Mouse (Mus musculus): Measurements from ENCODE around the gene Sirt4.

Gene Sirt4

DNA sequence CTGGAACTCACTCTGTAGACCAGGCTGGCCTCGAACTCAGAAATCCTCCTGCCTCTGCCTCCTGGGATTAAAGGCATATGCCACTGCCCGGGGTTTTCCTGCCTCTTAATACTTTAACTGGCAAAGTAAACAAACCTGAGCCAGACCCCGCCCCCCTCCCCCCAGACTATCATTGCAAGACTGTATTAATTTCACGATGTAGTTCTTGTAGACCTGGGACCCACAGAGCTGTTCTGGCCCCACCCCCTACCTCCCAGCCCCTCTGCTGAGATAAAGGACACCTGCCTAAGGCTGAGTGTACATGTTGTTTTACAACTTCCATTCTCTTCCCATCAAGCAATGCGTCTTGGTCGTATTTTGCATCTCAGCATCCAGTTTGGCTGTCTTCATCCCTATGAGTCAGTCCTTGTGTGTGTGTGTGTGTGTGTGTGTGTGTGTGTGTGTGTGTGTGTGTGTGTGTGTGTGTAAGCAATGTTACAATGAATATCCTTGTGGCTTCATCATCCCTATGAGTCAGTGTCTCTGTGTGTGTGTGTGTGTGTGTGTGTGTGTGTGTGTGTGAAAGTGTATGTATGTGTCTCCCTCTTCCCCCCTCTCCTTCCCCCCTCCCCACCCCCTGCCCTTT, 8.3 kb upstream of the Sirt4 start:
- DNase-seq (ENCODE audit: extremely low spot score, low read depth, low spot score) = no peak

DNA sequence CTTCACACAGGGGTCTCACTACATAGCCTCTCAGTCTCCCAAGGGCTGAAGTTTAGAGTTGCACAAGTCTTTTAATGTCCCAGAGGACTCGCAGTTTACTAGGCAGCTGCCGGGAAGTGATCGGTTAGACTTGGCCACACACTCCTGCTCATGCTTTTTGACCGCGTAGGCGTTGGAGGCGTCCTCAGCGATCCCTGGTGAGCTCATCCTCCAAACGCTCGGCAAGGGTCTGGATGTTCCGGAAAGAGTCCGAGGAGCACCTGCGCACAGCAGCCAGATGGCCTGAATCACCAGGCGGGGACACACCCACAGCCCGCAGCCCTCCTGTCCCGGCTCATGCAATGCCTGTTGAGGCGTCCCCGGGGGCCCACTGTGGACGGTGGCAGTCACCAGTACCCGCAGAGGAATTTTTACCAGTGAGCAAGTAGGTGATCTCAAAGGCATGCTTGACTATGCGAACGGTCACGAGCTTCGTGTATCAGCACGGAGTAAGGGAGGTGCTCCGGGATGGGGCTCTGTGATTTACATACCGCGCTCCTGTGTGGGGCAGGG, 7.3 kb upstream of the Sirt4 start:
- no peak for DNase-seq (ENCODE audit: extremely low spot score, low read depth, low spot score)

DNA sequence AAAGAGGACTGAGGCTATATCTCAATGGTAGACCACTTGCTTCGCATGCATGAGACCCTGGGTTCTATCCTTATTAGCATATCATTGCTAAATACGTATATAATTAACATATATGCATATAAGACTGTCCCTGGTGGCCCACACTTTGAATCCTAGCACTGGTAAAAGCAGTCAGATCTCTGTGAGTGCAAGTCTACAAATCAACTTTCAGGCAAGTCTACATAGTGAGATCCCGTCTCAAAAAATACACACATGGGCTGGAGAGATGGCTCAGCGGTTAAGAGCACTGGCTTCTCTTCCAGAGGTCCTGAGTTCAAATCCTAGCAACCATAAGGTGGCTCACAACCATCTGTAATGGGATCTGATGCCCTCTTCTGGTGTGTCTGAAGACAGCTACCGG, 6.6 kb upstream of the Sirt4 start:
- DNase-seq (ENCODE audit: extremely low spot score, low read depth, low spot score) = no peak

DNA sequence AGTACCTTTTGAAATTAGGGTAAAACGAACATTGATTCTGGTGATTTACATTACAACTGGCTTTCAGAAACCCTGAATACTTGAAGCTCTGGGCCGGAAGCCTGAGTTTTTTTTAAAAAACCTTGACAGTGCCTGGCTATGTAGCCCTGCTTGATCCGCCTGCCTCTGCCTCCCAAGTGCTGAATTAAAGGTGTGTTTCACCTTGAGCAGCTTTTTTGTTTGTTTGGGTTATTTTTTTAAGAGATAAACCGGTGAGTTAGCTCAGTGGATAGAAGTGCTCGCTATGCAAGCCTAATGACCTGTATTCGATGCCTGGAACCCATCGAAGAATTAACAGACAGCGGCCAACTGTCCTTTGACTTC, 6.1 kb upstream of the Sirt4 start:
- DNase-seq (ENCODE audit: extremely low spot score, low read depth, low spot score) = no peak

DNA sequence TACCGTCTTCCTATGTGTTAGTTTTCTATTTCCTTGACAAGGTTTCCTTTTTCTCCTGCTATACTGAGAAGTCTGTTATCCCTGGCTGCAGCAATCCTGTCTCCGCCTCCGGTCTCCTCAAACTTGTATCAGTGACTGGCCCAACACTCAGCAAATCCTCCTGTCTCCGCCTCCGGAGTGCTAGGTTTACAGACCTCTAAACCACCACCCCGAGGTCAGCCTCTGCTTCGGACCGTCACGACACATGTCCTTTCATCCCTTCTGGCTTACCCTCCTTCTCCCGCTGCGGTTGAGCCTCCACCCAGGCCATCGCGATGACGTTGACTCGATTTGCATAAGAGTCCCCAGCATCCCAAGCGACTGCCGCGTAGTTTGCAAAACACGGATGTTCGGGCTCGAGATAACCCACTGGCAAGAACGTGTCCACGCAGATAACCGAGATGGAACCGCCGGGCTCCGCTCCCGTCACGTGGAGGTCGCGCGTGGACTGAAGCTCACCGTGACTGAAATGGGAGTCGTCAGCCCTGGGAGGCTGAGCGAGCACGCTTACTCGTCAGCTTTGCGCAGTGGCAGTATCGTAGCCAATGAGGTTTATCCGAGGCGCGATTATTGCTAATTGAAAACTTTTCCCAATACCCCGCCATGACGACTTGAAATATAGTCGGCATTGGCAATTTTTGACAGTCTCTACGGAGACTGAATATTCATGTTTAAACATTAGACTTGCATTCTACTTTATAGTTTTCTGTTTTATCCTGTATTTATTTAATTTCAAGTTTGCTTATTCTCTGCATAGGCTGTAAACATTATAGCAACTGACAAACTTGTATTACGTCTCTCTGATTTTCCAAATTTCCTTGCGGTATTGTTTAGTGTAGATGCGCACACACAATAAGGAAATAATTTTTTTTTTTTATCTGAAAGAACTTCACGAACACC, 5.4 kb upstream of the Sirt4 start:
- peak; percentile 91 for DNase-seq (ENCODE audit: extremely low spot score, low read depth, low spot score)

DNA sequence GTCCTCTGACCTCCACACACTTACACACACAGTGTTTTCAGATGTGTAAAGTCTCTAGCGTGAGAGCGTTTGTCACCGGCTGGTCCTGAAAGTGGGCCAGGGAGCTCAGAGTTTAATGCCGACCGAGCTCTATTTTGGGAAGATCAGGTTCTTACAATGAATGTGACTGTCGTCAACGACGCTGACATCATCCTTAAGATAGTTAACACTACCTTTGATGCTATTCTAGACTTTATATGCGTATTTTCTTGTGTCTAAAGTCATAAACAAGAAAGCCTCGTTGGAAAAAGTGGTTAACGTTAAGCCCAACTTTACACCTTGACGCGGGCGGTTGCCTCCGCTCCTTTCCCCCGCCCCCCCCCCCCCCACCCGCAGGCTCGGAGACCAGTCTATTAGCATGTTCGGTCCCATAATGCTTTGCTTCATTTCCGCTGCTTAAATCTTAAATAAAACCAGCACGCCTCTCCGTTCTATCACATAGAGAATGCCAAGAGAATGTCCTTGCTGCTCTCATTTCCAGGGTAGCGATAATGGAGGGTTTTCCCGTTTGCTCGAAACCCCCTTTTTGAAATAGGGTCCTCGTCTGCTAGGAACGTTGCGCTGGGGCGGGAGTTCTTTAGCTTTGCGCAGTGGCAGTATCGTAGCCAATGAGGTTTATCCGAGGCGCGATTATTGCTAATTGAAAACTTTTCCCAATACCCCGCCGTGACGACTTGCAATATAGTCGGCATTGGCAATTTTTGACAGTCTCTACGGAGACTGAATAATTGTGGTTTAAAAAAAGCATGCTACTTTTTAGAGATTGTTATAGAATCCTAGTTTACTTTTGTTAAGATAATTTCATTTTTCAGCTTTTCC, 4.5 kb upstream of the Sirt4 start:
- DNase-seq (ENCODE audit: extremely low spot score, low read depth, low spot score) = peak; percentile 86

DNA sequence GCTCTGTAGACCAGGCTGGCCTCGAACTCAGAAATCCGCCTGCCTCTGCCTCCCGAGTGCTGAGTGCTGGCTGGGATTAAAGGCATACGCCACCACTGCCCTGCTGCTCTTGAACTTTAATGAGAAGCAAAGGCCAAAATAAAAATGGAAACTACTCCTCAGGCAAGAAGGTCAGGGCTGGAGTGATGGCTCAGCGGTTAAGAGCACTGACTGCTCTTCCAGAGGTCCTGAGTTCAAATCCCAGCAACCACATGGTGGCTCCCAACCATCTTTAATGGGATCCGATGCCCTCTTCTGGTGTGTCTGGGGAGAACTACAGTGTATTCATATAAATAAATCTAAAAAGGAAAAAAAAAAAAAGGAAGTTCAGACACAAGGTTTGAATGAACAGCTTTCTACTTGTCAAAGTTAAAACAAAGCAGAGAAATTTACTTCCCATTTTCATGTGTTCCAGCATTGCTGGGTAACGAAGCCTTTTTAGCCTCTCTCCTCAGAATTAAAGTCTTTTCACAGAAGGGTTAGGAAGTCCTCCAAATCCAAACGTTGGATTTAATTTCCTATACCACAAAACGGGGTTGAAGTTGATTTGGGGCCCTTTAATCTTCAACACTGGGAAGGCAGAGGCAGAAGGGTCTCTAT, 3.5 kb upstream of the Sirt4 start:
- DNase-seq (ENCODE audit: extremely low spot score, low read depth, low spot score) = no peak

DNA sequence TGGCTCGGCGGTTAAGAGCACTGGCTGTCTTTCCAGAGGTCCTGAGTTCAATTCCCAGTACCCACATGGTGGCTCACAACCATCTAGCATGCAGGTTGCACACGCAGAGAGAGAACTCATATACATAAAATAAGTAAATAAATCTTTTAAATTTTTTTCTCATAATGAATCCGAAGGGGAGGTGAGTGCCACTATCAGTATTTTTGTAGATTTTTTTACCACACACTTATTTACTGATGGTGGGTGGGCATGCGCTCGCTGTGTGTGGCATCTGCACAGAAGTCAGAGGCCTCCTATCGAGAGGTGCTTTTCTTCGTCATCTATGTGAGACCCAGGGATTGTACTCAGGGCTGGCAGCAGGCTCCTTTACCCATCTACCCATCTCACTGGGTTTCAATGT, 2.8 kb upstream of the Sirt4 start:
- no peak for DNase-seq (ENCODE audit: extremely low spot score, low read depth, low spot score)

DNA sequence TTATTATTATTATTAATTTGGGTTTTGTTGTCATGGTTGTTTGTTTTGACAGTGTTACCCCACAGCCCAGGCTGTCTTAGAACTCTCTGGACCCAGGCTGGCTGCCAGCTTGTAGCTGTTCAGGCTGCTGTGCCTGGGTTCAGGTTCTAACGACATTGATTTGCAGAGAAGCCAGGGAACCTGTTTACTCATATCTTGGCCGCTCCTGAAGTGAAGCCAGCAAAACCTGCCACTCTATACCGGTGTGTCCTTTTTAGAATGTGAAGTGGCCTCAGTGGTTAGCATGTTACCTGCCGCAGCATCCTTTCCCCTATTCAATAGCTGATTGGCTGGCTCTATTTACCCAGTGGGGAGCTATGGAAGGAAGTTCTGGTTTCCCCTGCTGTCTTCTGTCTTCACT, 2.2 kb upstream of the Sirt4 start:
- no peak for DNase-seq (ENCODE audit: extremely low spot score, low read depth, low spot score)

DNA sequence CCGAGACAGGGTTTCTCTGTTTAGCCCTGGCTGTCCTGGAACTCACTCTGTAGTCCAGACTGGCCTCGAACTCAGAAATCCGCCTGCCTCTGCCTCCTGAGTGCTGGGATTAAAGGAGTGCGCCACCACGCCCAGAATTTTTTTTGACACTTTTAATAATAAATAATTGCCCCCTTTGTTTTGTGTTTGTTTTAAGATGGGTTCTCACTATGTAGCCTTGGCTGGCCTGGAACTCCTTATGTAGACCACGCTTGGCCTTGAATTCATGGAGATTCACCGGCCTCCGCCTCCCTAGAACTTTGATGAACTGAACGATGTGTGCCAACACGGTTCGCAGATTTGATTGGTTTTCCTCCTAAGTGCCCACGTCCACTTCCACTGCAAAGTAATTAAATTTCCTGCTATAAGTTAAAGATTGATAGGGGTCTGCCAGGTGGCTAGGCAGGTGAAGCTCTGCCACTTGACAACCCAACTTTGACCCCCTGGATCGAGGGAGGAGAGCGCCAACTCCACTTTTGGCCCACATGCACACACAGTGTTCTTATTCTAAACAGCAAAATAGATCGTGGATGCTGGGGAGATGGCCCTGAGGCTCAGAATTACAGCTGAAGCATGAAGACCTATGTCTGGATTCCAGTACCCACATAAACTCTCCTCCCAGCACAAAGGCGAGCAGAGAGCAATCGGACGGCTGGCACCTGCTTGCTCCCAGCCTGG, 1.1 kb upstream of the Sirt4 start:
- no peak for DNase-seq (ENCODE audit: extremely low spot score, low read depth, low spot score)

DNA sequence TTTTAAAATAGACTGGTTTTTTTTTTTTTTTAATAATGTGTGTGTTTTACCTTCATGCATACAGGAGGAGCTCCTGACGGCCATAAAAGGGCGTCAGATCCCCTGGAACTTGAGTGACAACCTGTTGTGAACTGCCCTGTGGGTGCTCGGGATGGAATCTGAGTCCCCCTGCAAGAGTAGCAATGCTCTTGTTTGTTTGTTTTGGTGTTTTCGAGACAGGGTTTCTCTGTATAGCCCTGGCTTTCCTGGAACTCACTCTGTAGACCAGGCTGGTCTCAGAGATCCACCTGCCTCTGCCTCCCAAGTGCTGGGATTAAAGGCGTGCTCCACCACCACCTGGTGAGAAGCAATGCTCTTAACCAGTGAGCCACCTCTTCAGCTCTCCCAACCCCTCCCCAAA, 471 bp upstream of the Sirt4 start:
- no peak for DNase-seq (ENCODE audit: extremely low spot score, low read depth, low spot score)

DNA sequence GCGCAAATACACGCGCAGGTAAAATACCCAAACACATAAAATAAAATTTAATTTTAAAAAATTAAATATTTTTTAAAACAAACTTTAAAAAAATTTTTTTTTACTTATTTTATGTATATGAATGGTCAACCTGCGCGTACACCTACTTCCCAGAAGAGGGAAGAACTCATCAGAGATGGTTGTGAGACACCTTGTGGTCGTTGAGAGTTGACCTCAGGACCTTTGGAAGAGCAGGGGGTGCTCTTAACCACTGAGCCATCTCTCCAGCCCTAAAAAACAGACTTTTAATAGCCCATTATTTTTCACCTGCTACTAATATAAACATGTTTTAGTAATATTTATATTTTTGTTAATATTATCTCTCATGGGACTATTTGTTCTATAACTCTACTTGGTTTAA, 1.1 kb downstream of the Sirt4 start:
- DNase-seq (ENCODE audit: extremely low spot score, low read depth, low spot score) = no peak

DNA sequence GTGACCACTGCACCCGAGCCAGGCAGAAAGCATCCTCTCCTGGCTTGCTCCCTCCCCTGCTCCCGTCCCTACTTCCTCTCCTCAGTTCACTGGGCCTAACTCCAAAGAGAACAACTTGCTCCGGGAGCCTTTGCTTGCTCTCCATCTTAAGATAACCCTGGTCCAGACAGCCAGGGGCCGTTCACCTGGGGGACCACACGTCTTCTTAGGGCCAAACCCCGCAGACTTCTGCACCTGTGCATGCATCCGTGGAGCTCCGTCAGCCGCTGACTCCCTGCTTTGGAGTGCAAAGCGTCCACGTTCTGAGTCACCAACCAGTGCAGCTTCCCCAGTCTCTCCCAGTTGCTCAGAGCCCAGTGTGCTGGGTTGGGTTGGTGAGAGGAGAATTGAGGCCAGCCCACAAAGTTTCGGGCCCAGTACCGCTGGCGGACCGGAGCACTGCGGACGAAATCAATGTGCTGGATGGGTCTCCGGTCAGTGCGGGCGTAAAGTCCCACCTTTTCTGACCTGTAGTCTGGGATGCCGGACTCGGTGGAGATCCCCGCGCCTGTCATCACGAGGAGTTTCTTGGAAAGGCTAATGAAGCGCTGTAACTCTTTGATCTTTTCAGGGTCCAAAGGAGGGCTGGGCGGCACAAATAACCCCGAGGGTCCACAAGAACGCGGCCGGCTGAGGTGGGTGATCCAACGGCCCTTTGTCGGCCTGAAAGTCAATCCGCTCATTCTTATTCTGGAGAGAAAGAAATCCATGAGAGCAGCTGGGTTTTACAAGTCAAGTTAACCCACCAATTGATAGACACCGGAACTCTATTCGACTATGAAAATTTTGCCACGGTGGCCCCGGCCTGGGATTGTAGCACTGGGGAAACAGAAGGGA, 1.9 kb downstream of the Sirt4 start:
- no peak for DNase-seq (ENCODE audit: extremely low spot score, low read depth, low spot score)

DNA sequence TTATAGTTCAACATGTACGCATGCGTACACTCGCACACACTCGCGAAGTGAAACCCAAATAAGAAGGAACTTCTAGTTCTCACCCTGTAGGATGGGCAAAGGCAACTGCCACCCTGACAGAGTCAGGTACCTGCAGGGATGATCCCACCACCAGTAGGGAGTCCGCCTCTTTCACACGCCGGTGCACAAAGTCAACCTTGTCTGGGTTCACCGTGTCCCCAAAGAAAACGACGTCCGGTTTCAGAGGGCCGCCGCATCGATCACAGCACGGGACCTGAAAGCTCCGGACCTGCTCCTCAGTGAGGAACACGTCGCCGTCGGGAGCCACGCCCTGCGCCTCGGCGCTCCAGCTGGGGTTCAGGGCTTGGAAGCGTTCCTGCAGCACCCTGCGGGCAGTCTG, 4.4 kb downstream of the Sirt4 start:
- DNase-seq (ENCODE audit: extremely low spot score, low read depth, low spot score) = no peak

DNA sequence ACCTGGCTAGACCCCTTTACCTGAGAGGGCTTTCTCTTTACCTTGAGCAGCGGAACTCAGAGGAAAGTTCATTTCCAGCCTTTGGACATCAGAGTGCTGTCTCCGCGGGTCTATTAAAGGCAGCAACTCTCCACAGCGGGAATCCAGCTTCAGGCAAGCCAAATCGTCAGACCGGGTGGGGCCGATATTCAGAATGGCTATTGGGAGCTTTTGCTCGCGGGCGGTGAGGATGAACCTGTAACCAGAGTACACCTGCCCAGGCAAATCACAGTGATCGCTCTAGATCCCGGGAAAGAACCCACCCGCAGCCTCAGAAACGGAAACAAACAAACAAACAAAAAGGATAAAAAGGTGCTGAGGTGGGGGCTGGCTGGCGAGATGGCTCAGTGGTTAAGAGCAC, 5.0 kb downstream of the Sirt4 start:
- no peak for DNase-seq (ENCODE audit: extremely low spot score, low read depth, low spot score)

DNA sequence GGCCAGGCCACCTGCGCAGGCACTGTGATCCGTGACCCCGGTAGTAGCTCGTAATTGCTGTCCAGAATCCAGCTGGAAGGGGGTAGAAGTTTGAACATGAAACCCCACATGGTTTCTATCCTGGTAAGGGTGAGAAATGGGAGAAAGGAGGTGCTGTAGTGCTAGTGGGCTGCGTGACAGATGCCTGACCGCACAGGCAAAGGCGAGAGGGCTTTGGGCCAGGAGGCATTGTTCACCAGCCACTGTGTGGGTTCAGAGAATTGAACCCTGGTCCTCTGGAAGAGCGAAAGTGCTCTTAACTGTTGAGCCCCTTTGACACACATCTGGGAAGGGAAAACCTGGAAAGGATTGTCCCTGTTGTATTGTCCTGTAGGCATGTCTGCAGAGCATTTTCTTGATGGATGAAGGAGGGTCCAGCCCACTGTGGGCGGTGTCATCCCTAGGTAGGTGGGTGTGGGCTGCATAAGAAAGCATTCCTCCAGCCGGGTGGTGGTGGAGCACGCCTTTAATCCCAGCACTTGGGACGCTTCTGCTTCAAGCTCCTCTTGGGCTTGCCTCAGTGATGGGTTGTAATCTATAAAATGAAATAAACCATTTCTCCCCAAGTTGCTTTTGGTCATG, 8.3 kb downstream of the Sirt4 start:
- no peak for DNase-seq (ENCODE audit: extremely low spot score, low read depth, low spot score)

DNA sequence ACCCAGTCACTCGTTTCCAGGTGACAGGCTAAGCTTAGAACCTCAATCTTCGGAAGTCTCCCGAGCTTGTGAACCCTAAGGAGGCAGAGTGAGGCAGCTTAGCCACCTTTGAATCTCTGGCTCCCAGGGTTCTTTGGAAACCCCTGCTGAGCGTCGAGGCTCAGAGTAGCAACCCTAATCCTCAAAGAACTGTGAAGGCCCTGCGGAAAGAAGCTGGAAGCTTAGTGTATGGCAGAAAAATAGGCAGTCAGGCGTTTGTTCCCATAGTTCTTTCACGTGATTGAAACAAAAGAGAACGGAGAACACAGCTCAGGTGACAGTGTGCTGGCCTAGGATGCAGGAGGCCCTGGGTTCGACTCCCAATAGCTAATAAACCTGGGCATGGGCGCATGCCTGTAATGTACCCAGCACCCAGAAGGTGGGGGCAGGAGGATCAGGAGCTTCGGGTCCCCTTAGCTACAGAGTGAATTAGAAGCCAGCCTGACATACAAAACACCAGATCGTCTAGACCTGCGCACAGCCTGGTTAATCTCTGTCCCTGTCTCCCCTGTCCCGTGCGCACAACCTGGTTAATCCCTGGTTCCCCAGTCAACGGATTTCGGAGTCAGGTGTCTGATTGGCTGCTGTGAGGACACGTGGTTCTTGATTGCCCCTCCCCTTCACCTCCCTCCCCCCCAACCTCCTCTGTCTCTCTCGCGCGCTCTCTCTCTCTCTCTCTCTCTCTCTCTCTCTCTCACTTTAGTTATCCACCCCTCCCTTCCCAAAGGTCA, 9.0 kb downstream of the Sirt4 start:
- DNase-seq (ENCODE audit: extremely low spot score, low read depth, low spot score) = no peak

DNA sequence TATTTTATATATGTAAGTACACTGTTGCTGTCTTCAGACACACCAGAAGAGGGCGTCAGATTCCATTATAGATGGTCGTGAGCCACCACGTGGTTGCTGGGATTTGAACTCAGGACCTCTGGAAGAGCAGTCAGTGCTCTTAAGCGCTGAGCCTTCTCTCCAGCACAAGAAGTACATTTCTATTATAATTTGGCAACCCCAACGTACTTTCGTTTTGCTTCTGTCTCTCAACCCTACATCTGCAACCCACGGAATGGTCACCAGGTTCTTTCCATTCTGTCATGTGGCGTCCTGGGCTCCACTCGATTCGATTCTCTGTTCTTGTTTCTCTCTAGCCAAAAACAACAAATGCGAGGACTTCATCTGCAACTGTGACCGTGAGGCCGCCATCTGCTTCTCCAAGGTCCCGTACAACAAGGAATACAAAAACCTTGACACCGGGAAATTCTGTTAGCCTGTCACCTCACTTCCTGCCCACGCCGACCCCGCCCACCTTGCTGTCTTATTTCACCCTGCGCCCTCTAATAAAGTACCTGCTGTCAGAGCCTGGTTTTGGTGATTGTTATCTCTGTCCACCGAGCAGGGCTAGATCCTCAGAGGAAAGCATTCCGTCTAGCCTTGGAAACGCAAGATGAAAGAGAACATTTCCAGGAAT, 10.2 kb downstream of the Sirt4 start:
- no peak for DNase-seq (ENCODE audit: extremely low spot score, low read depth, low spot score)
